ENCODE assay signal across 16 mouse cellular contexts in genomic region chr13:41296396-41296795, GRCm38 (mm10). TPM values are rescaled to one million over a fixed set of nuclear protein-coding genes. Genes with fewer than 3 reads are reported as not detected.
DNase-seq lines count a peak whose midpoint lies in the region; ATAC-seq lines count a peak whose summit lies in the region.
"Had no signal": no experiment of that assay in that cellular context is flagged by ENCODE, and none has a peak within 500 bp of the region (broad histone marks: within the 10 kb centered on the region; RNA-seq: fewer than 3 reads in every experiment).

No protein-coding gene starts in this region.

- peaks cover 17% of the 10 kb centered on the region for H3K4me1 ChIP-seq in midbrain, embryonic 13.5 days (replicated peaks)
- H3K4me1 ChIP-seq in midbrain, embryonic 15.5 days: no peaks in the 10 kb centered on the region
- H3K4me1 ChIP-seq in hindbrain, embryonic 12.5 days: peaks cover 22% of the 10 kb centered on the region
- H3K4me1 ChIP-seq in neural tube, embryonic 13.5 days (replicated peaks): peaks cover 34% of the 10 kb centered on the region
- H3K4me1 ChIP-seq: liver, embryonic 13.5 days had no signal

- no peaks in the 10 kb centered on the region for H3K36me3 ChIP-seq in midbrain, embryonic 13.5 days
- H3K36me3 ChIP-seq in midbrain, embryonic 15.5 days (replicated peaks): no peaks in the 10 kb centered on the region
- H3K36me3 ChIP-seq in hindbrain, embryonic 12.5 days: no peaks in the 10 kb centered on the region
- H3K36me3 ChIP-seq in neural tube, embryonic 13.5 days: no peaks in the 10 kb centered on the region
- H3K36me3 ChIP-seq: limb, embryonic 10.5 days; liver, embryonic 13.5 days had no signal

- peak; percentile 53; the same call in 1 of the 2 replicates for ATAC-seq in midbrain, embryonic 13.5 days
- no peak for ATAC-seq in midbrain, embryonic 15.5 days (replicated peaks)
- ATAC-seq in hindbrain, embryonic 12.5 days (ENCODE audit: low FRiP score): peak; percentile 71
- ATAC-seq in neural tube, embryonic 13.5 days (ENCODE audit: low read depth): peak; percentile 67
- ATAC-seq: intestine, postnatal 0 days had no signal

- H3K27me3 ChIP-seq in midbrain, embryonic 13.5 days: no peaks in the 10 kb centered on the region
- H3K27me3 ChIP-seq in midbrain, embryonic 15.5 days (replicated peaks): no peaks in the 10 kb centered on the region
- H3K27me3 ChIP-seq in hindbrain, embryonic 12.5 days: peaks cover 13% of the 10 kb centered on the region
- H3K27me3 ChIP-seq in neural tube, embryonic 13.5 days: no peaks in the 10 kb centered on the region
- H3K27me3 ChIP-seq: liver, embryonic 13.5 days had no signal

- no peak overlapping the region for H3K9ac ChIP-seq in midbrain, embryonic 13.5 days (replicated peaks)
- no peak overlapping the region for H3K9ac ChIP-seq in midbrain, embryonic 15.5 days
- H3K9ac ChIP-seq in hindbrain, embryonic 12.5 days: no peak overlapping the region
- peak overlapping the region; percentile 28; the same call in 1 of the 2 replicates for H3K9ac ChIP-seq in neural tube, embryonic 13.5 days
- H3K9ac ChIP-seq: liver, embryonic 13.5 days had no signal

- H3K9me3 ChIP-seq in midbrain, embryonic 13.5 days: no peaks in the 10 kb centered on the region
- H3K9me3 ChIP-seq in midbrain, embryonic 15.5 days: no peaks in the 10 kb centered on the region
- no peaks in the 10 kb centered on the region for H3K9me3 ChIP-seq in hindbrain, embryonic 12.5 days (replicated peaks)
- H3K9me3 ChIP-seq in neural tube, embryonic 13.5 days: peaks cover 2% of the 10 kb centered on the region; the same call in 1 of the 2 replicates
- H3K9me3 ChIP-seq: limb, embryonic 10.5 days; liver, embryonic 13.5 days had no signal

- 54% methylated on average over 10 of the region's 10 CpGs for WGBS in midbrain, embryonic 13.5 days
- WGBS in midbrain, embryonic 15.5 days: 39% methylated on average over 10 of the region's 10 CpGs
- WGBS in hindbrain, embryonic 12.5 days: 37% methylated on average over 10 of the region's 10 CpGs
- 26% methylated on average over 10 of the region's 10 CpGs for WGBS in neural tube, embryonic 13.5 days

- no peak overlapping the region for H3K27ac ChIP-seq in midbrain, embryonic 13.5 days
- no peak overlapping the region for H3K27ac ChIP-seq in midbrain, embryonic 15.5 days
- no peak overlapping the region for H3K27ac ChIP-seq in hindbrain, embryonic 12.5 days
- no peak overlapping the region for H3K27ac ChIP-seq in neural tube, embryonic 13.5 days (replicated peaks)
- H3K27ac ChIP-seq: limb, embryonic 10.5 days; liver, embryonic 13.5 days had no signal

- H3K4me3 ChIP-seq in midbrain, embryonic 13.5 days (replicated peaks): no peak overlapping the region
- H3K4me3 ChIP-seq in midbrain, embryonic 15.5 days: no peak overlapping the region
- no peak overlapping the region for H3K4me3 ChIP-seq in hindbrain, embryonic 12.5 days
- no peak overlapping the region for H3K4me3 ChIP-seq in neural tube, embryonic 13.5 days
- H3K4me3 ChIP-seq: limb, embryonic 10.5 days; liver, embryonic 13.5 days had no signal

- DNase-seq in cerebellum, postnatal 14 days: peak; percentile 58
- DNase-seq in cerebellum, adult 9-11 months: no peak
- DNase-seq in MN1 (ENCODE audit: low spot score): no peak
- no peak for DNase-seq in lung, postnatal 14 days
- DNase-seq: adrenal gland, adult 2 months; heart, postnatal 14 days; kidney, postnatal 14 days; liver, embryonic 13.5 days; thymus, adult 18-20 months had no signal

- no peak overlapping the region for H3K4me2 ChIP-seq in midbrain, embryonic 13.5 days (replicated peaks)
- H3K4me2 ChIP-seq in midbrain, embryonic 15.5 days: no peak overlapping the region
- no peak overlapping the region for H3K4me2 ChIP-seq in hindbrain, embryonic 12.5 days (replicated peaks)
- peak overlapping the region; percentile 31 for H3K4me2 ChIP-seq in neural tube, embryonic 13.5 days
- H3K4me2 ChIP-seq: liver, embryonic 13.5 days had no signal

RNA-seq across cellular contexts. Expression of gene Gm17364, which starts 22.6 kb away (rescaled TPM):
- polyA plus RNA-seq in midbrain, embryonic 13.5 days (2015; fragmentation: Nextera tagmentation; extraction: Ambion mirVana): not detected in 2 replicates
- polyA plus RNA-seq in midbrain, embryonic 15.5 days (2015; fragmentation: Nextera tagmentation; extraction: Ambion mirVana): not detected in 2 replicates
- polyA plus RNA-seq in hindbrain, embryonic 12.5 days (2016; fragmentation: Nextera tagmentation; extraction: Ambion mirVana): not detected in 2 replicates
- polyA plus RNA-seq in neural tube, embryonic 13.5 days (2015; fragmentation: Nextera tagmentation; extraction: Ambion mirVana): not detected in 2 replicates
- polyA plus RNA-seq: adrenal gland, adult 2 months; gonadal fat pad, adult 2 months; intestine, postnatal 0 days; limb, embryonic 10.5 days; liver, embryonic 13.5 days had no signal

RNA-seq across cellular contexts. Expression of gene Smim13, which starts 46.8 kb away (rescaled TPM):
- polyA plus RNA-seq in midbrain, embryonic 13.5 days (2015; fragmentation: Nextera tagmentation; extraction: Ambion mirVana): 15.5 and 16.2 TPM in 2 replicates
- polyA plus RNA-seq in midbrain, embryonic 15.5 days (2015; fragmentation: Nextera tagmentation; extraction: Ambion mirVana): 24.9 and 25.3 TPM in 2 replicates
- 20.0 and 21.5 TPM in 2 replicates for polyA plus RNA-seq in hindbrain, embryonic 12.5 days (2016; fragmentation: Nextera tagmentation; extraction: Ambion mirVana)
- polyA plus RNA-seq in neural tube, embryonic 13.5 days (2015; fragmentation: Nextera tagmentation; extraction: Ambion mirVana): 22.4 and 22.7 TPM in 2 replicates

Comparison
In these comparisons a context has a peak if more than half of its experiments do, and no peak if none do; other contexts are left out.
1. DNase-seq: peak in cerebellum, postnatal 14 days (2 of 2); none in cerebellum, adult 9-11 months (single experiment), MN1 (single experiment) and lung, postnatal 14 days (single experiment).